Comparison of ENCODE assay signal across 8 mouse cellular contexts in genomic region chr11:109995624-109996023, GRCm38 (mm10). TPM values are rescaled to one million over a fixed set of nuclear protein-coding genes. Genes with fewer than 3 reads are reported as not detected.
DNase-seq lines count a peak whose midpoint lies in the region; ATAC-seq lines count a peak whose summit lies in the region.

Gene Abca8b, minus strand, starts transcription at chr11:109995845.

- no peak for ATAC-seq in CD4-positive, CD25-positive, alpha-beta regulatory T cell, adult 4 months
- peak; percentile 99 for ATAC-seq in intestine, embryonic 16.5 days
- peak; percentile 78 for ATAC-seq in megakaryocyte progenitor cell, adult 5-6 weeks (replicated peaks; ENCODE audit: poor library complexity)

- intact Hi-C loops in left cerebral cortex, postnatal 14 days (cut with DNase I): no loop called here

- no peaks in the 10 kb centered on the region for H3K36me3 ChIP-seq in intestine, embryonic 16.5 days (ENCODE audit: control insufficient read depth, insufficient read depth, low read length)

- H3K9ac ChIP-seq in intestine, embryonic 16.5 days (ENCODE audit: low read depth, low read length): 0 out of 2 replicates have a peak within 1 kb of the TSS, but pooled peaks have one; percentile 41

- H3K4me2 ChIP-seq in intestine, embryonic 16.5 days (ENCODE audit: low read depth, low read length): peak within 1 kb of the TSS; percentile 60

- no peaks in the 10 kb centered on the region for H3K27me3 ChIP-seq in intestine, embryonic 16.5 days (replicated peaks; ENCODE audit: control insufficient read depth, insufficient read depth, low read length)

- H3K27ac ChIP-seq in intestine, embryonic 16.5 days (ENCODE audit: low read length): no peak within 1 kb of the TSS

- H3K4me3 ChIP-seq in intestine, embryonic 16.5 days (ENCODE audit: low read length): peak within 1 kb of the TSS; percentile 37

- 0% methylated on average over 15 of the region's 15 CpGs for WGBS in intestine, embryonic 16.5 days

- no peaks in the 10 kb centered on the region for H3K9me3 ChIP-seq in intestine, embryonic 16.5 days (ENCODE audit: control insufficient read depth, low read length)

- DNase-seq in CD4-positive, CD25-positive, alpha-beta regulatory T cell, adult 2 months (ENCODE audit: low read depth, low spot score): peak; percentile 2
- peak; percentile 67 for DNase-seq in embryo, embryonic 11.5 days (ENCODE audit: low read depth, low spot score)
- DNase-seq in gonadal fat pad, adult 2 months (ENCODE audit: low read depth): peak; percentile 8
- DNase-seq in left cerebral cortex, postnatal 14 days (ENCODE audit: low spot score in 2 of 2): peak; percentile 82 to 94
- peak; percentile 85 for DNase-seq in right cerebral cortex, postnatal 25 days

- H3K4me1 ChIP-seq in intestine, embryonic 16.5 days (ENCODE audit: control insufficient read depth, insufficient read depth, low read length): peaks cover 4% of the 10 kb centered on the region; the same call in 1 of the 2 replicates

RNA-seq across cellular contexts. Expression of gene Abca8b, which starts in this region (rescaled TPM):
- polyA plus RNA-seq in CD4-positive, CD25-positive, alpha-beta regulatory T cell, adult 4 months (2017; shearing (Covaris generic)): under 1 TPM in 1 of 2 experiments, not detected in 1; 0.05 TPM
- 2.4 and 2.5 TPM in 2 replicates for polyA plus RNA-seq in gonadal fat pad, adult 2 months (2012; rRNA removed)
- polyA plus RNA-seq in intestine, embryonic 16.5 days (2015; fragmentation: Nextera tagmentation; extraction: Ambion mirVana): 0.53 and 0.84 TPM in 2 replicates
- 1 to 10 TPM; 9.4 to 10.0 TPM for total RNA-seq in left cerebral cortex, postnatal 14 days (2021)
- 0.10 and 0.20 TPM in 2 replicates for total RNA-seq in megakaryocyte progenitor cell, adult 5-6 weeks (2015)
- total RNA-seq in megakaryocyte progenitor cell, adult 5-6 weeks (2017): 0.04 TPM in 1 of 2 replicates, not detected in the other

Comparison
In these comparisons a context has a peak if more than half of its experiments do, and no peak if none do; other contexts are left out.
1. RNA of gene Abca8b (total RNA-seq): 9.4 to 10.0 TPM in left cerebral cortex, postnatal 14 days; 0.04 to 0.20 TPM in megakaryocyte progenitor cell, adult 5-6 weeks; every median in the first group is over 4 times any median in the second.
2. Peak in ATAC-seq, H3K4me3 ChIP-seq, H3K9ac ChIP-seq and H3K4me2 ChIP-seq in intestine, embryonic 16.5 days; RNA of the gene not detected or under 1 TPM.
3. Peak in ATAC-seq in megakaryocyte progenitor cell, adult 5-6 weeks; RNA of the gene not detected or under 1 TPM.
4. DNase-seq: peak in every context shown above with its lines; median percentile 88 in left cerebral cortex, postnatal 14 days; 85 in right cerebral cortex, postnatal 25 days; 67 in embryo, embryonic 11.5 days; 8 in gonadal fat pad, adult 2 months; 2 in CD4-positive, CD25-positive, alpha-beta regulatory T cell, adult 2 months.